Mouse (Mus musculus) E14TG2a.4 (cell line): ENCODE measurements around the gene Cercam.

Experiments used
- CTCF ChIP-seq: conservative IDR thresholded peaks from 2 replicates; pipeline ENCODE4 v1.5.1; 2014; ENCODE audit warnings: low read length
- NANOG ChIP-seq: IDR thresholded peaks from 2 replicates; pipeline ENCODE4 v1.6.1; 2014; ENCODE audit warnings: borderline replicate concordance, low read length, mixed read lengths
- POU5F1 ChIP-seq: IDR thresholded peaks from 2 replicates; pipeline ENCODE4 v1.6.1; 2014; ENCODE audit warnings: low read length, borderline replicate concordance

DNA sequence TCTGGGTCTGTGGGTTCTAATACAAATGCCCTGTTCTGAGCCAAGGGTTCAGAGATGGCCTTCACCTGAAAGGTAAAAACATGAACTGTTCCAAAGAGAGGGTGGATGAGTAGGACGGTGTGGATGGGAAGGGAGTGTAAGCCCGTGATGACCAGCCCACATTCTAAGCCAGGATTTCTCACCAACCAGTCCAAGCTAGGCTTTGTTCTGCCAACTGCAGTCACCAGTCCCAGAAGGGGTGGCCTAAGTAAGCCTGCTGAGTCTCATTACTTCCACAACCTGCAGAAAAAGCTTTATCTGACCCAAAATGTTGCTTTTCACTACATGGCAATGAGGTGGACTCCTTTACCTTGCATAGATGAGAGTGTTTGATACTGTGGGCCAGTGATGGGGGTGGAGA lies 24.8 kb upstream of the Cercam start:
- TF ChIP-seq CTCF: no peak
- no peak for TF ChIP-seq POU5F1
- TF ChIP-seq NANOG: no peak
